Mouse (Mus musculus): ENCODE results near the gene Ttn.
A peak's percentile ranks its signal among the peaks of the same experiment; 100 is the strongest.

Ttn gene

DNA sequence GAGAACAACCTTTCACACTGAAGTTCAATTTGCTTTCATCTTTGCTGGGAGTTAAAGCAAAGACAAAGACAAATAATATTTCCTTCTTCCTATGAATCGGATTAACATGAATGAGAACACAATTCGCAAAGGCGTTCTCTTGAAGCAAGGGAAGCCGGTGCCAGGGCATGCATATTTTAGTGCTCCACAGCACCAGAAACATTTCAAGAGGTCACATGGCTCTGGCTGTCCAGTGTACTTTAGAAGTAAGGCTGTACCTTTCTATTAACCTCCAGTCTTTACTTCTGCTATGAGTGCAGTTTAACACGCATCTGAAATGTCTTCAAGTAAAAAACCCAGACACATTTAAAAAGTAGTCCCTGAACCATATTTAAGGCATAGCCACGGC is 20.3 kb downstream of the Ttn start:
- DNase-seq (ENCODE audit: low read depth) = no peak

DNA sequence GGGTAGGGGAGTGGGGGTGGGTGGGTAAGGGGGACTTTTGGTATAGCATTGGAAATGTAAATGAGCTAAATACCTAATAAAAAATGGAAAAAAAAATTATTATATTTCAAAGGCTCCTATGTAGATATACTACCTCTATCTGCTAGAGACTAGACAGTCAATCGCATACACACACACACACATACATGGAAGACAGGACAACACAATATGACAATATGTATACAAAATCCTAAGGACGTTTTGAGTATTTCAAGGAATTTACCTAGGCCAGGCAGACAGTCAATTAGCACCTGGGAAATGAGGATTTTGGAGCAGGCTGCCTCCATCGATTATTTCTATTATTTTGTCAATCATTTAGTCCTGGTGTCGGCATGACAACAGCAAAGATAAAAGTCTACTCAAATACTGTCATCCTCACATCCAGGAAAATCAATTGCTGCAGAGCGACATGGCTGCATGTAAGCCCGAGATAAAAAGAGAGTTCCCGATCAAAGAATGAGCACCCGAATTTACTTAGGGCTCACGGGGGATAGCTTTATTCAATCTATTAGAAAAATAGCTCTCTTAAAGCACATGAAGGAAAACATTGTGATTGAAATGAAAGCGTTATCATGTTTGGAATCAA is 20.8 kb downstream of the Ttn start:
- no peak for DNase-seq (ENCODE audit: low read depth)

DNA sequence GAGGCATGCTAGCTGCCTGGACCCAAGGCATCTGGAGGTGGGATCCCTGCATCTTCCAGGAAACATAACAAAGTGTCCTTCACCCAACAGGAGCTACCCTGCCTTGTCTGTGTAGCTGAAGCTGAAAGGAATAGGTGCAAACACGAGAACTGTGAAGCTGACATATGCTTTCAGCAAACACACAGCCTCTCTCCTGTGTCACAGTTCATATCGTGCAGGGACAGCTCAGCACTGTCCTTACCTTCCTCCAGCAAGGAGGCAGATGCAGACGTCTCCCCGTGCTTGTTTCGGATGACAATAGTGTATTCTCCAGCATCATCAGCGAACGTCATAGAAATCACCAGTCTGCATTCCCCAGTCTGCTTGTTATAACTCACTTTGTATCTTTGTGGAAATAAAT is 32.6 kb downstream of the Ttn start:
- no peak for DNase-seq (ENCODE audit: low read depth)

DNA sequence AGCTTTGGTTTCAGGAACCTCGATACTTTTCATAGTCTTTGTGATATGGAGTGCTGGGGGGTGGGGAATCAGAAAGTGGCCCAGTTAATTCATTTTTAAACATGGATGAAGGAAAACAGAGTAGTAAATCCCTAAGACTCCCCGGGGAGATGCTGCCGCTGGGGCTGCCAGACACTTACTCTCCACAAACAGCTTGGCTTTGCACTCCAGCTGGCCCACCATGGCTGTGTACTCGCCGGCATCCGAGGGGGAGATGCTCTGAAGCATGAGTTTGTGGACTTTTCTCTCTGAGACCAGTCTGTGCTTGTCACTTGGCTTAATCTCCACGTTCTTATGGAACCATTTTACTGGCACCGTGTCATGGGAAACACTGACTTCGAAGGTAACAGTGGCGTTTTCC is 43.8 kb downstream of the Ttn start:
- DNase-seq (ENCODE audit: low read depth) = no peak

DNA sequence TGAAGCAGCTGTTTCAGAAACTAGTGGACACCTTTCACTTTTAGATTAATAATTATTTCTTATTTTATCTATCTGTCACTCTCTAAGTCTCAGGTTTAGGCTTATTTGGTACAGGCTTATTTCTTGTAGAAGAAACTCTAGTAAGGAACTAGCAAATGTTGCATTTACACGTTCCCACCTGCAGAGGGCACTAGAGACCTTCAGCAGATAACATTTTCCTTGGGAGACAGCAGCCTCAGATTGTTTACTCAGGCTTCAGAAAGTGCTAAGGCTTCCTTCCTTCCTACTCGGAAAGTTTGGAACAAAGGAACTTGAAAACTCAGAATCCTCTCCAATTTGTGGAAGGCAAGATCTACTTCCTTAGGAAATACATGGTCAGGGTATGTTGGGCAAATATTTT is 52.6 kb downstream of the Ttn start:
- DNase-seq (ENCODE audit: low read depth) = peak; percentile 77

DNA sequence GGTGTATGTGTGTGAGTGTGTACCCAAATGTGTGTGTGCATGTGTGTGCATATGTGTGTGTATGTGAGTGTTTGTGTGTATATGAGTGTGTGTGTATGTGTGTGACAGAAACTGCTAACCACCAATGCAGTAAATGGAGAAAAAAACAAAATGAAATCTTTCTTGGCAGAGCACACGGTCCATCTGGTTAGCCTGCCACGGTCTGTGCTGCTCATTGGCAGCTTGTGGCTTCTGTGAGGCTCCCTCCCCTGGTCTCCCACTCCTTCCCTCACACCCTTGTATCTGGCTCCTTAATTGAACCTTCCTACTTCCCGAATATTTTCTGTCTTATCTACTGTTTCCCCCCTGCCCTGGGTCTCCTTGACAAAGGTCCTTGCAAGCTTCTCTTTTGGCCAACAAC is 53.5 kb downstream of the Ttn start:
- no peak for DNase-seq (ENCODE audit: low read depth)

DNA sequence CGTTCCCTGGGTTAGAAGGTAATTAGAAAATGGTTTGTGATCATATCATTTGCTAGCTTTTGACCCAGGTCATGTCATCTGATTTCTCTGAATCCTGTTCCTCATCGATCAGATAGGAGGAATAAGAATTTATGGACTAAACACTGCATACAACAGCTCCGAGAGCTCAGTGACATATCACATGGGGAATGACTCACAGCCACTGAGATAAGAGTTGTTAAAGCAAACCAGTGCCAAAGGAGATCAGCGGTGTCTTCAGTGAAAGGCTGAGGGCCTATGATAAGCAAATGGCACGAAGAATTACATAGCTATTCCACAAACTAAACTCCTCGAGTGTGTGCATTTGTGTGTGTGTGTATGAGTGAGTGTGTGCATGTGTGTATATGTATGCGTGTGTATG is 54.0 kb downstream of the Ttn start:
- DNase-seq (ENCODE audit: low read depth) = no peak

DNA sequence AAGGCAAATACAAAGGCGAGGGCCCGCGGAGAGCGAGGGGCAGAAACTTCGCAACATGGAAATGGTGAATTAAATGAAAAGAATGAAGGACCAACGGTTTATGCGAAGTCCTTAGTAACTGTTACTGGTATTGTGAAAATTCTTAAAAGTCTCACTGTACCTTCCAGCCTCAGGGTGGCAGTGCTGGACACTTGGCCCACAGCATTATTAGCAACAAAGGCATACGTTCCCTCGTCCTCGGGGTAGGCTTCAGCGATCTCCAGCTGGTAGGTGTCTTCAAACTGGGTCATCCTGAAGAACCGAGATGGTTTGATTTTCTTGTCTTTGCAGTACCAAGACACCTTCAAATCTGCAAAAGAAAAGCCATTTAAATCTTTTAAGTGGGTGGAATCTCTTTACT is 55.4 kb downstream of the Ttn start:
- no peak for DNase-seq (ENCODE audit: low read depth)

DNA sequence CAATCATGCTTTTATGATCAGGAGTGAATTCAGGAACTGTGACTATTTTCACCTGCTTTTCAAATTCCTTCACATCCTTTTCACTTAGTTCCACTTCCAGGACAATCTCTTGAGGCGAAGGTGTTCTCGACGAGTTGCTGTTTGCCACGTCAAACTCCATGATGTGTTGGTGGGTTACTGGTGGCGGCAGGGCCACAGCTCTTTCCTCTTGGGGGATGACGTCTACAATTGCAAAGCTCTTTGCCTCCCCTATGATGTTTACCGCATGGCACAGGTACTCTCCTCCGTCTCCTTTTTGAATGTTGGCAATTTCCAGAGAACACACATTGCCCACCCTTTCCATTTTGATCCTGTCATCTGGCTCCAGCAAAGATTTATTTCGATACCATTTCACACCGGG is 67.4 kb downstream of the Ttn start:
- DNase-seq (ENCODE audit: low read depth) = no peak

DNA sequence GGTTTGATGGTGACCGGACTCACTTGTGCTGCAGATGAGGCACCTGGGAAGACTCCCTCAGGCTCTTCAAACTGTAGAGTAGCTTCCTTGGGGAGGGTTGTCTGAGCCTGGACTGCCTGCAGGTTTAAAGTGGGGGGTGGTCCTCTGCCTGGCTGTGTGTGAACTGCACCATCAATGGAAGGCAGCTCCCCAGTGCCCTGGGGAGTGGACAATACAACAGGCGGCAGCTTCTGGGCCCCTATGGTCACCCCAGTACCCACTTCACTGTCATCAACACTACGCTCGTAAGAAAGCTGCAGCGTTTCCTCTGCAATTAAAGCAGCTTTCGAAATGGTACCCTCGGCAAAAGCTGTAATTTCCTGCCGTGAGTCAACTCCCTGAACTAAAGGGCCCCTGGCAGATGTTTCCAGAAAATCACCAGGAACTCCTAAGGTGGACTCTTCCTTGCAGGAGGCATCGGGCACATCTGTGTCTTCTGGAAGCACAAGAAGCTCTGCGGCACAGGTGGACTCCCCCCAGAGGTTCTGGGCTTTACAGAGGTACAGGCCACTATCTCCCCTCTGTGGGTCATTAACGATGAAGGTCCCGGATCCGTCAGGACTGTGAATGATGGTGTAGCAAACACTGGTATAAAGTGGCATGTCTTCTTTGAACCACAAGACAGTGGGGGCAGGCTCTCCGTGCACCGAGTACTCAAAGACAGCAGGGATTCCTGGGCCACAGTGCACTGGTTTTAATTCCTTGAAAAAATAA is 73.5 kb downstream of the Ttn start:
- no peak for DNase-seq (ENCODE audit: low read depth)

DNA sequence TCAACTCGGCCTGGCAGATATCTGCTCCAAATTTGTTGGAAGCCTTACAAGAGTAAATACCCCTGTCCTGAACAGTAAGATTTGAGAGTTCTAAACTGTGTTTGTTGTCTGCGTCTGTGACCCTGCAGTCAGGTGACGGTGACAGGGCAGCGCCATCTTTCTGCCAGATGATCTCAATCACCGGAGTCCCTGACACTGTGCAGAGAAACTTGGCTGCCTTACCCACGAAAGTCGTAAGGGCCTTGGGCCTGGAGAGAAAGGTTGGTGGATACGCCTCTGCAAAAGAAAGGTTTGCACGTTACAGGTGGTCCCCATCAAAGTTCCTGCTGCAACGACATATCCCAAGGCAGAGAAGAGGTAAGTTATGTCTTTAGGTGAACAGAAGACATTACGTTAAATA is 79.0 kb downstream of the Ttn start:
- DNase-seq (ENCODE audit: low read depth) = no peak

DNA sequence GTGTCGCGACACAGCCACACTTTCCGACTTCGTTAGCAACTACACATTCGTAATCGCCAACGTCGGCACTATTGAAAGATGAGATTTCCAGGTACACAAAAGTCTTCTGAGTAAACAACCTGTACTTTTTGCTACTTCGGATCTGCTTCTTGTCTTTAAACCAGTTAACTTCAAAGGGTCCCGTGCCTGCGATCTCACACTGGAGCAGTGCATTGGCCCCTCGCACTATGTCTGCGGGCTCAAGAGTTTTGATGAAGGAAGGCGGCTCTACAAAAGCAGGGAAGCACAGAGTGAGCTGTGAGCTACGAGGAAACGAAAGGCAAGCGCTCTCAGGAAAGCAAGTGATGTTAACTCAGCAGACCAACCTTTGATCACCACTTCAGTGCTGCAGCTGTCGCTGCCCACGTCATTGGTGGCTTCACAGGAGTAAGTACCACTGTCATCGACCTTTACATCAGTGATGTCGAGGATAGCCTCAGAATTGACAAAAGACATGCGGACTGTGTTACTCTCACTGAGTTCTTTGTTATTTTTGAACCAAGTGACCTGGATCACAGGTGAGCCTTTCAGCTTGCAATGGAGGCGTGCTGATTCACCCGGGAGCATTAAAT is 80.8 kb downstream of the Ttn start:
- no peak for DNase-seq (ENCODE audit: low read depth)

DNA sequence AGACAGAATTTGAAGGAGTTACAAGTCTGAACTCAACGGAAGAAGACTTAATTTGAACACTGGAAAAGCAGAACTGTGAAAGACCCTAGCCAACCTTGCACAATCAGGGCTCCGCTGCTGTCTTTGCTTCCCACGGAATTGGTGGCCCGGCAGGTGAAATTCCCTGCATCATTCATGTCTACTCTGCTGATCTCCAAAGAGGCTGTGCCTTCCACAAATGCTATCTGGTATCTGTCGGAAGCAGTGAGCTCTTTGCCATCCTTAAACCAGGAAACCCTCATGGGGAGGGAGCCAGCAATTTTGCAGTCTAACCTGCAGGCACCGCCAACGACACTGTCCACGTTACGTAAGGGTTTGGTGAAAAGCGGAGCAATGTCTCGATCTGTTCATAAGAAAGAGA is 82.5 kb downstream of the Ttn start:
- no peak for DNase-seq (ENCODE audit: low read depth)

DNA sequence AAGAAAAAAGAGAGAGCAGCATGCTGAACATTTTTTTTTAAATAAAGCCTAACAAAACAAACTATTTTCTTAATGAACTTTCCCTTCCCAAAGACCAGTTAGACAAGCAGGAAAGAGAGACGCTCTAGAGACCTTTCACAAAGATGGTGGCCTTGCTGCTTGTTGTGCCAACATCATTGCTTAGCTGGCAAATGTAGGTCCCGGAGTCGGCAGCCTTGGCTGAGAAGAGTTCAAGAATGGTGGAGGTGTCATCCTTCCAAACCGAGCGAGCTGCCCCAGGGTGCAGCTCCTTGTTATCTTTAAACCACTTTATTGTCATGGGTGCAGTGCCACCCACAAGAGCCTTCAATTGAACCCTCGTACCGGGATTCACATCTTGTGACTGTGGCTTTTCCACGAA is 85.4 kb downstream of the Ttn start:
- DNase-seq (ENCODE audit: low read depth) = no peak

DNA sequence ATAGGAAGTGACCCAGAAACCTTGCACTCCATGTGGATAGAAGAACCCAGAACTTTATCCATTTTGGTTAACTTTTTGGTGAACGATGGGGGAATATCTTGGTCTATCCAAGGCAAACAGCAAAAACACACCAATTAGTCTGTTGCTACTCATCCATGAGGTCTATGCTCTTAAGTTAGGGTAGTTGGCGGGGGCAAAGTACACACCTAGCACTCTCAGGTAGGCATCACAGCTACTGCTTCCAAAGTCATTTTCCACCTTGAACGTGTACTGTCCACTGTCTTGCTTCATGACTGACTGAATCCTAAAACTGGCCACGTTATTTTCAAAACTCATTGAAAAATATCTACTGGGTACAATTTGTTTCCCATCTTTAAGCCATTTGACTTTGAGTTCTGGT is 87.0 kb downstream of the Ttn start:
- no peak for DNase-seq (ENCODE audit: low read depth)

DNA sequence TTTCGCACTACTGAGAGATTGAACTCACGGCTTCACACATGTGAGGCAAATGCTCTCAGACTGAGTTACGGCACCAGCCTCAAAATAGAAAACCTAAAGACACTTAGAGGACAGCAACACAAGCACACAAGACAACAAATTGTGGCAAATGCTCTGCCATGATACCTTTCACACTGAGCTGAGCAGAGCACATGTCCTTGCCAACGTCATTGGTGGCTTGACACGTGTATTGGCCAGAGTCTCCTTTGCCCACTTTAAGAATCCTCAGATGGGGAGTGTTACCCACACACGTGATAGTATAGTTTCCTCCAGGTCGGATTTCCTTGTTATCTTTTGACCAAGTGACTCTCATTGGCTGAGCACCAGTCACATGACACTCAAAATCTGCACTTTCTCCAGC is 93.6 kb downstream of the Ttn start:
- no peak for DNase-seq (ENCODE audit: low read depth)

DNA sequence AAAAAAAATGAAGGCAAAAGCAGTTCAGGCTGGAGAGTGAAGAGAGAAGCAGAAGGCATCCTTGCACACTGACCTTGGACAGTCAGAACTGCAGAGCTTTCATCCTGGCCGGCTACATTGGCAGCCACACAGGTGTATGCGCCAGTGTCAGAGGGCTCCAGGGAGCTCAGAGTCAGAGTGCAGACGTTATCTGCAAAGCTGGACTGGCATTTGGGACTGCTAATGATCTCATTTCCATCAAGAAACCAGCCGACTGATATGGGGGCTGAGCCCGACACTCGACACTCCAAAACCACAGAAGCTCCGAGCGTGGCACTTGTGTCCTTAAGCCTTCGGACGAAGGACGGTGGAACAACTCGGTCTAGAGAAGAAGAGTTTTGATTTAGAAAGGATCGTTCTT is 96.5 kb downstream of the Ttn start:
- DNase-seq (ENCODE audit: low read depth) = no peak

DNA sequence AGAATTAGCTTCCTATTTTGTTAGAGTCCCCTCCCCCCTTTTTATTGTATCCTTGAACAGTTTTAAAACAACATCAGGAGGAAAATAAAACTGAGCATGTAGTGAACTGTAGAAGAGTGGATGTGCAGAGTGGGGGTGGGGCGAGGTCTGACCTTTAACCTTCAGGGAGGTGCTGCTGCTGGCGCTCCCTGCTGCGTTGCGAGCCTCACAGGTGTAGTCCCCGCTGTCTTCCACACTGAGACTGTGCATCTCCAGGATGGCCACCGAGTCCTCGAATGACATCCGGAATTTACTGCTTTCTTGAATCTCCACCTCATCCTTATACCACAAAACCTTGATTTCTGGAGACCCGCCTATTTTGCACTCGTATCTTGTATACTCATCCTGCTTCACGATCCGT is 100.9 kb downstream of the Ttn start:
- no peak for DNase-seq (ENCODE audit: low read depth)

DNA sequence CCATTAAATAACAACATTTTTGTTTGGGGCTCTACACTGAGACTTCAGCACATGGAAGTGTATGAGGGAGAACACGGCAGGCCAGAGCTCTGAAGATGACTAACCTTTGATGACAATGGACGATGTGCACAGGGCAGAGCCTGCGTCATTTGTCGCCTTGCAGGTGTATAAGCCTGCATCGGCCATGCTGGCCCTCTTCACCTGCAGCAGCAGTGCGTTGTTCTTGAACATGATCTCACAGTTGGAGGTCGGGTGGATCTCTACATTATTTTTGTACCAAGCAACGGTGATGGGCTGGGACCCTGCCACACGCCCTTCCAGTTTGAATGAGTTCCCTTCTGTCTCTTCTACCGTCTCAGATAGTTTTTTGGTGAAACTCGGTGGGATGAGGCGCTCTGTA is 106.8 kb downstream of the Ttn start:
- no peak for DNase-seq (ENCODE audit: low read depth)

DNA sequence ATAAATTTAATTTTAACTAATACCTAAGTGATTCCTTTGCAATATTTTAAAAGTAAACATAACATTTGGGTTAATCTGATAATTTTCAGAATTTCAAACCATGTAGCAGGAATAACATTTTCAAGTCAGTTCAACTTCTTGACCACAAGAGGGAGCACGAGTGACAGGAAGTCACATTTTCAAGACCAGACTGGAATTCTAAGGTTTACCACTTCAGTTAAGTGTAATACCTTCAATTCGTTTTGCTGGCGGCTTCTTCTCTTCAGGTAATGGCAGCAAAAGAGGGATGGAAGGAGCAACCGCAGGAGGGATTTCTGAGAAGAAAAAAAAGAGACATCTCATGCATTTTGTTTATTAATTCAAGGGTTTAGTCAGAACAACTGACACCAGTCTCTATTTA is 115.4 kb downstream of the Ttn start:
- DNase-seq (ENCODE audit: low read depth) = peak; percentile 81

DNA sequence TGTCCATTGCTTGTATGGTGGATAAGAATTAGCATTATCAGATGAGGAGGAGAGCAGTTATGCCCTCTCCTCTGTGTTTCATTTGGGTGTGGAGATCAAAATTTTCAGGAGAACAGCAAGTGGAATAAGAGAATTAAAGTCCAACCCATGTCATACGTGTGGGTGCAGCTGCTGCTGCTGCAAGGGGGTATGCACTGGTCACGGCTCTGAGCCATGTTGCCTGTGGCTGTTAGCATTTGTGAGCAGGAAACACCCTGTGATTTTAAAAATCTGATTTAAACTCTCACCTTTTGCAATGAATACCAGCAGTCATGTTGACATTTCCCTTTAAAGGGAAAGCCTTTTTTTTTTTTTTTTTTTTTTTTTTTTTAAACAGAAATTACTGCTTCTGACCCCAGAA is 116.8 kb downstream of the Ttn start:
- no peak for DNase-seq (ENCODE audit: low read depth)

DNA sequence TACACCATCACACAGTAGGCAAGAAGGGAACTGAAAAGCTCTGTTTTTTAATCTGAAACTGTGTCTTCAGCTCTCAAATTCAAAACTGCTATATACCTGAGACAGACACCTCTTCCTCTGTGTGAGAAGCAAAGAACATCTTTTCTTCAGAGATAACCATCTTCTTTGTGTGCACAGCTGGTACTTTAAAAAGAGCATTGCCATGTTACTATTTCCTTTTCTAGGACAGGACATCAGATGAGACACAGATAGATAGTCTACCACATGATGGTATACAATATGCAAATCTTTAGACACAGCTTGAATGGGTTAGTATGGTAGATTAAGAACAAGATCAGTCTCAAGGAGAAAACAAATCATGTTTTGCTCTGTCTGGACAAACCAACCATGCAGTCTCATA is 121.0 kb downstream of the Ttn start:
- no peak for DNase-seq (ENCODE audit: low read depth)

DNA sequence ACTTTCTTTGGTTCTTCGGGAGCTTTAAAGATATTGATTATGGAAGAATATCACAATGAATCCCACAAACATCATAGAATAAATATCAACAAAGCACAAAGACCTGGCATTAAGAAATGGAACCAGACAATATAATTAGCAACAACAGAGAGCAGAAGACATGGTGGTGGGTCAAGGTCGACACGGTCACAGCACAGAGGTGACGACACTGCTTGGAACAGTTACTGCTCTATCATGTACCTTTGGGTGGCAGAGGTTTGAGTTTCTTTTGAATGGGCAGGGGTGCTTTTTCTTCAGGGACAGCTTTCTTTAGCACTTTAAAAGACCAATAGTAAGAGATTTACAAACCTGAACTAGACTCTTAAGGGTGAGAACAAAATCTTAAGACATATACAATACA is 132.3 kb downstream of the Ttn start:
- DNase-seq (ENCODE audit: low read depth) = no peak

DNA sequence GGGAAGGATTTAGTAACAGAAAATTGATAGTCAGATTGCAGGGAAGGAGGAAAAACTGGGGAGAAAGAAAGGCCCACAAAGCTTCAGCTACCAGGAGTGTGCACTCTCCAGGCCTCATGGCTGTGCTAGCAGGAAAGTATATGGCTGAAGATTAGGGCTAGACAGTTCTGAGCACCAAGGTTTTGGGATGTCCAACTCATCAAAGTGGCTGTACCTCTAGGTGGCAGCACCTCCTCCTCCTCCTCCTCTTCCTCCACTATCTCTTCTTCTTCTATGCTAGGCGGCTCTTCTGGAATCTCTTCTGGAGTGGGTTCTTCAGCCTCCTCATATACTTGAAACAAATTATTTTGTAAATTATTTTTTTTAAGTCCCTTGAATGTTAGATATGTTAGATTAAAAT is 139.2 kb downstream of the Ttn start:
- DNase-seq (ENCODE audit: low read depth) = peak; percentile 1

Measured in 416B (cell line).